Mouse (Mus musculus) heart, embryonic 14.5 days (tissue): ENCODE results near the gene Usp31. TPM values are rescaled to one million over a fixed set of nuclear protein-coding genes. Genes with fewer than 3 reads are reported as not detected.

Source experiments
- ATAC-seq: fragments of 200-750 bp; cut with Nextera tagmentation; 2 replicates; pipeline ENCODE4 v1.8.0; 2017; ENCODE audit warnings: low read depth, moderate TSS enrichment; ENCODE audit not compliant: insufficient number of reproducible peaks, insufficient read depth, low FRiP score
- H3K27ac ChIP-seq, 2 experiments: fragments of 200-500 bp in 1 of 2; fragments of 300-500 bp in 1 of 2; sonication (generic) in 1 of 2; replicated peaks in 1 of 2; 2 replicates each; pipeline ENCODE4 v1.5.1; 2012 to 2014; ENCODE audit warnings: low read depth in 2 of 2, low read length in 2 of 2, control low read depth in 1 of 2, mild to moderate bottlenecking in 1 of 2, mixed read lengths in 1 of 2; ENCODE audit not compliant: control insufficient read depth in 1 of 2, insufficient read depth in 1 of 2
- H3K27me3 ChIP-seq: fragments of 300-500 bp; sonication (generic); 2 replicates; pipeline ENCODE4 v1.6.1; 2014; ENCODE audit warnings: mild to moderate bottlenecking, low read length, control low read depth; ENCODE audit not compliant: control insufficient read depth, insufficient read depth
- H3K36me3 ChIP-seq: fragments of 300-500 bp; sonication (generic); 2 replicates; pipeline ENCODE4 v1.6.1; 2014; ENCODE audit warnings: mild to moderate bottlenecking, control low read depth, low read length, mixed read lengths; ENCODE audit not compliant: control insufficient read depth, insufficient read depth
- H3K4me1 ChIP-seq, 2 experiments: fragments of 200-500 bp in 1 of 2; fragments of 300-500 bp in 1 of 2; sonication (generic) in 1 of 2; 2 replicates each; pipeline ENCODE4 v1.6.1; 2012 to 2014; ENCODE audit warnings: low read length in 2 of 2, control low read depth in 1 of 2, mixed read lengths in 1 of 2; ENCODE audit not compliant: control insufficient read depth in 2 of 2, insufficient read depth in 2 of 2
- H3K4me2 ChIP-seq: fragments of 300-500 bp; sonication (generic); 2 replicates; pipeline ENCODE4 v1.6.1; 2014; ENCODE audit warnings: mild to moderate bottlenecking, low read length
- H3K4me3 ChIP-seq, 2 experiments: fragments of 200-500 bp in 1 of 2; fragments of 300-500 bp in 1 of 2; sonication (generic) in 1 of 2; 2 replicates each; pipeline ENCODE4 v1.5.1; 2012 to 2014; ENCODE audit warnings: low read length in 2 of 2, mild to moderate bottlenecking in 2 of 2, control low read depth in 1 of 2, low read depth in 1 of 2, moderate library complexity in 1 of 2; ENCODE audit not compliant: control insufficient read depth in 1 of 2, insufficient read depth in 1 of 2
- H3K9ac ChIP-seq: fragments of 300-500 bp; sonication (generic); 2 replicates; pipeline ENCODE4 v1.6.1; 2014; ENCODE audit warnings: mild to moderate bottlenecking, low read length
- H3K9me3 ChIP-seq: fragments of 300-500 bp; sonication (generic); 2 replicates; pipeline ENCODE4 v1.6.1; 2016; ENCODE audit warnings: low read length, control low read depth; ENCODE audit not compliant: control insufficient read depth
- WGBS: fragments of 180-500 bp; shearing (Covaris S2); extraction: QIAGEN DNeasy Blood & Tissue Kit; methylation state at CpG from one replicate; pipeline ENCODE4 v1.1.7; 2014; 5-methylcytosine and 5-hydroxymethylcytosine counted together
- polyA plus RNA-seq: library from polyadenylated mRNA; unstranded; fragments of >200 nt; fragmentation: Nextera tagmentation; extraction: Ambion mirVana; gene quantifications from 2 replicates; pipeline ENCODE4 v1.2.1, GENCODE M21; 2014

Usp31 gene
- polyA plus RNA-seq: 2.4 and 2.5 TPM in 2 replicates

GRCm38 (mm10) chr7:121707073-121707667, at the start of gene Usp31:
TSS of gene Usp31 (minus strand) at chr7:121707253.
- peak within 1 kb of the TSS; percentile 81 for H3K9ac ChIP-seq
- under 1% methylated on average over 52 of the region's 82 CpGs for WGBS
- peak within 1 kb of the TSS; percentile 91 for H3K4me2 ChIP-seq

GRCm38 (mm10) chr7:121754748-121755147, 47.7 kb upstream of the Usp31 start:
- 64% methylated on average over 8 of the region's 8 CpGs for WGBS
- Histone ChIP-seq H3K4me1 (no peaks in the 10 kb centered on the region), H3K36me3 (no peaks in the 10 kb centered on the region), H3K27me3 (no peaks in the 10 kb centered on the region), H3K4me2 (no peak overlapping the region), H3K4me3 (no peak overlapping the region), H3K9ac (no peak overlapping the region), H3K27ac (no peak overlapping the region), H3K9me3 (no peaks in the 10 kb centered on the region)
- no peak for ATAC-seq

More at GRCm38 (mm10) chr7:121707073-121707667, at the start of gene Usp31:
- Histone ChIP-seq H3K4me3 (peak within 1 kb of the TSS; percentile 73 to 87), H3K27ac (peak within 1 kb of the TSS; percentile 36 to 73; a peak in 3 of 4 replicates), H3K4me1 (peaks cover 4 to 38% of the 10 kb centered on the region in 2 experiments), H3K27me3 (0 out of 2 replicates have a peak, but pooled peaks cover 10% of the 10 kb centered on the region), H3K9me3 (no peaks in the 10 kb centered on the region), H3K36me3 (no peaks in the 10 kb centered on the region)
- ATAC-seq: peak; percentile 98

- Histone ChIP-seq H3K4me2 (no peak overlapping the region), H3K27me3 (no peaks in the 10 kb centered on the region), H3K4me3 (no peak overlapping the region), H3K4me1 (no peaks in the 10 kb centered on the region), H3K9me3 (no peaks in the 10 kb centered on the region), H3K9ac (no peak overlapping the region), H3K27ac (no peak overlapping the region), H3K36me3 (no peaks in the 10 kb centered on the region)
- 82% methylated on average over 5 of the region's 5 CpGs for WGBS
- no peak for ATAC-seq
Observed at GRCm38 (mm10) chr7:121750244-121750643, 43.2 kb upstream of the Usp31 start.

- Histone ChIP-seq H3K27ac (no peak overlapping the region), H3K27me3 (peaks cover 36% of the 10 kb centered on the region), H3K9ac (no peak overlapping the region), H3K4me1 (peaks cover 6 to 10% of the 10 kb centered on the region in 2 experiments; a peak in 2 of 4 replicates), H3K9me3 (no peaks in the 10 kb centered on the region), H3K4me2 (no peak overlapping the region), H3K4me3 (no peak overlapping the region), H3K36me3 (no peaks in the 10 kb centered on the region)
- WGBS: 34% methylated on average over 29 of the region's 29 CpGs
- no peak for ATAC-seq
Observed at GRCm38 (mm10) chr7:121737511-121738415, 30.7 kb upstream of the Usp31 start.

GRCm38 (mm10) chr7:121734171-121734831, 27.2 kb upstream of the Usp31 start, which contains the start of gene Scnn1g:
TSS of gene Scnn1g (plus strand) at chr7:121734479.
- Histone ChIP-seq H3K36me3 (no peaks in the 10 kb centered on the region), H3K4me1 (peaks cover 6 to 10% of the 10 kb centered on the region in 2 experiments; a peak in 2 of 4 replicates), H3K9ac (peak within 1 kb of the TSS; percentile 2; the same call in 1 of the 2 replicates), H3K27me3 (peaks cover 36% of the 10 kb centered on the region), H3K27ac (no peak within 1 kb of the TSS), H3K4me3 (peak within 1 kb of the TSS; percentile 21 to 37), H3K4me2 (peak within 1 kb of the TSS; percentile 66), H3K9me3 (no peaks in the 10 kb centered on the region)
- ATAC-seq: peak; percentile 76; the same call in 1 of the 2 replicates
- 3% methylated on average over 38 of the region's 38 CpGs for WGBS

- Histone ChIP-seq H3K27ac (no peak overlapping the region), H3K9ac (no peak overlapping the region), H3K4me3 (no peak overlapping the region), H3K9me3 (no peaks in the 10 kb centered on the region), H3K4me1 (peaks cover 0 to 6% of the 10 kb centered on the region in 2 experiments; a peak in 2 of 4 replicates), H3K27me3 (peaks cover 10% of the 10 kb centered on the region), H3K4me2 (no peak overlapping the region), H3K36me3 (no peaks in the 10 kb centered on the region)
- WGBS: 11% methylated on average over 5 of the region's 5 CpGs
- no peak for ATAC-seq
Observed at GRCm38 (mm10) chr7:121730225-121730624, 23.2 kb upstream of the Usp31 start.

GRCm38 (mm10) chr7:121717031-121717430, 10.0 kb upstream of the Usp31 start:
- Histone ChIP-seq H3K9me3 (no peaks in the 10 kb centered on the region), H3K36me3 (no peaks in the 10 kb centered on the region), H3K27me3 (no peaks in the 10 kb centered on the region), H3K4me2 (no peak overlapping the region), H3K4me3 (no peak overlapping the region), H3K4me1 (no peaks in the 10 kb centered on the region), H3K9ac (no peak overlapping the region), H3K27ac (no peak overlapping the region)
- WGBS: 69% methylated on average over 7 of the region's 7 CpGs
- no peak for ATAC-seq
